In genomic region chr8:71441404-71441803, GRCm38 (mm10) we compare ENCODE assay signal across 9 mouse cellular contexts. TPM values are rescaled to one million over a fixed set of nuclear protein-coding genes. Genes with fewer than 3 reads are reported as not detected.
DNase-seq lines count a peak whose midpoint lies in the region; ATAC-seq lines count a peak whose summit lies in the region.
"Had no signal": no experiment of that assay in that cellular context is flagged by ENCODE, and none has a peak within 500 bp of the region (broad histone marks: within the 10 kb centered on the region; RNA-seq: fewer than 3 reads in every experiment).

No protein-coding gene starts in this region.

- no peak for ATAC-seq in heart, embryonic 12.5 days (ENCODE audit: insufficient number of reproducible peaks, low FRiP score)
- ATAC-seq in common myeloid progenitor, adult 5-6 weeks (replicated peaks; ENCODE audit: low read depth, poor library complexity, severe bottlenecking) = peak; percentile 93

- peaks cover 24% of the 10 kb centered on the region for H3K27me3 ChIP-seq in heart, embryonic 12.5 days (replicated peaks)

- WGBS in heart, embryonic 12.5 days = 2% methylated on average over 7 of the region's 7 CpGs

- DNase-seq in heart, adult 8-10 months (ENCODE audit: low spot score) = peak; percentile 54
- peak; percentile 80 for DNase-seq in 416B (ENCODE audit: low read depth)
- DNase-seq in Muller cell, postnatal 12 days (ENCODE audit: inconsistent ontology term) = peak; percentile 53
- peak; percentile 48 to 54 for DNase-seq in kidney, postnatal 36 days
- DNase-seq in natural killer cell, adult 2 months (ENCODE audit: low spot score in 2 of 2) = peak; percentile 54 to 62
- DNase-seq in right cerebral cortex, postnatal 25 days = no peak

- no peak overlapping the region for H3K27ac ChIP-seq in heart, embryonic 12.5 days (ENCODE audit: poor library complexity, severe bottlenecking)
- H3K27ac ChIP-seq: embryonic facial prominence, embryonic 13.5 days had no signal

- H3K9ac ChIP-seq in heart, embryonic 12.5 days = no peak overlapping the region
- H3K9ac ChIP-seq: embryonic facial prominence, embryonic 13.5 days had no signal

- H3K36me3 ChIP-seq in heart, embryonic 12.5 days = no peaks in the 10 kb centered on the region
- H3K36me3 ChIP-seq: embryonic facial prominence, embryonic 13.5 days had no signal

- H3K9me3 ChIP-seq in heart, embryonic 12.5 days (replicated peaks) = no peaks in the 10 kb centered on the region
- H3K9me3 ChIP-seq: embryonic facial prominence, embryonic 13.5 days had no signal

- no peak overlapping the region for H3K4me3 ChIP-seq in heart, embryonic 12.5 days
- H3K4me3 ChIP-seq: embryonic facial prominence, embryonic 13.5 days had no signal

- no peaks in the 10 kb centered on the region for H3K4me1 ChIP-seq in heart, embryonic 12.5 days (replicated peaks)

- no peak overlapping the region for H3K4me2 ChIP-seq in heart, embryonic 12.5 days

RNA-seq across cellular contexts. Expression of gene Abhd8, which starts 22.1 kb away (rescaled TPM):
- total RNA-seq in heart, adult 8-10 months (2022) = 10 to 100 TPM; 21.4 to 29.6 (median 24.8) TPM
- 35.4 and 36.7 TPM in 2 replicates for polyA plus RNA-seq in heart, embryonic 12.5 days (2016; fragmentation: Nextera tagmentation; extraction: Ambion mirVana)
- 6.5 and 13.3 TPM in 2 replicates for total RNA-seq in common myeloid progenitor, adult 5-6 weeks (2017)

RNA-seq across cellular contexts. Expression of gene Mrpl34, which starts 23.4 kb away (rescaled TPM):
- total RNA-seq in heart, adult 8-10 months (2022) = 100 to 1,000 TPM; 114 to 128 (median 119) TPM
- polyA plus RNA-seq in heart, embryonic 12.5 days (2016; fragmentation: Nextera tagmentation; extraction: Ambion mirVana) = 172 and 175 TPM in 2 replicates
- total RNA-seq in common myeloid progenitor, adult 5-6 weeks (2017) = 79.0 and 80.0 TPM in 2 replicates

RNA-seq across cellular contexts. Expression of gene Dda1, which starts 27.6 kb away (rescaled TPM):
- total RNA-seq in heart, adult 8-10 months (2022) = 10 to 100 TPM; 31.0 to 37.7 (median 33.8) TPM
- polyA plus RNA-seq in heart, embryonic 12.5 days (2016; fragmentation: Nextera tagmentation; extraction: Ambion mirVana) = 85.4 and 89.9 TPM in 2 replicates
- 9.6 and 17.6 TPM in 2 replicates for total RNA-seq in common myeloid progenitor, adult 5-6 weeks (2017)

RNA-seq across cellular contexts. Expression of gene Ankle1, which starts 35.6 kb away (rescaled TPM):
- total RNA-seq in heart, adult 8-10 months (2022) = under 1 TPM in 1 of 4 experiments, not detected in 3; 0.11 TPM
- polyA plus RNA-seq in heart, embryonic 12.5 days (2016; fragmentation: Nextera tagmentation; extraction: Ambion mirVana) = 28.8 and 30.2 TPM in 2 replicates
- total RNA-seq in common myeloid progenitor, adult 5-6 weeks (2017) = 9.0 and 13.0 TPM in 2 replicates

RNA-seq across cellular contexts. Expression of gene Ano8, which starts 44.4 kb away (rescaled TPM):
- 10 to 100 TPM; 14.1 to 17.3 (median 16.1) TPM for total RNA-seq in heart, adult 8-10 months (2022)
- polyA plus RNA-seq in heart, embryonic 12.5 days (2016; fragmentation: Nextera tagmentation; extraction: Ambion mirVana) = 2.7 and 3.8 TPM in 2 replicates
- 5.4 and 6.6 TPM in 2 replicates for total RNA-seq in common myeloid progenitor, adult 5-6 weeks (2017)
